Mouse (Mus musculus): ENCODE results near the gene Tcp11l2. TPM values are rescaled to one million over a fixed set of nuclear protein-coding genes. Genes with fewer than 3 reads are reported as not detected.

Tcp11l2 gene
- total RNA-seq, 4 experiments from 2014 or later = 31.0 to 44.5 (median 39.1) TPM

DNA sequence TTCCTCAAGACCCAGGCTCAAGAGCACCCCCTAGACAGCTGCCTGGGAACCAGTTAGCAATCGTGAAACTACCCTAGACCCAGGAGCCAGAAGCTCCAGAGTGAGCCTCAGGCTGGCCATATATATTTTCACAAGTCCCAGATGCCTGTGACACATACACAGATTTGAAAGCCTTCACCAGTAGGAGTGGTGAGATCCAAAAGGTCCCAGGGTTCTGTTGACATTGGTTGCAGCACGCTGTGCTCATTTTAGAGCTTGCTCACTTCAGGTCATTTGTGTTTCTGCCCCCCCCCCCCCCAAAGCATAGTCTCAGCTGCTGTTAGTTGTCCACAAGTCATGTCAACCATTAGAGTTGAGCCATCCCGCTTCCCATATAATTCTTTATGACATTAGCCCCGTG is 77.6 kb downstream of the Tcp11l2 start:
- no peak for DNase-seq (ENCODE audit: low spot score in 2 of 2)

DNA sequence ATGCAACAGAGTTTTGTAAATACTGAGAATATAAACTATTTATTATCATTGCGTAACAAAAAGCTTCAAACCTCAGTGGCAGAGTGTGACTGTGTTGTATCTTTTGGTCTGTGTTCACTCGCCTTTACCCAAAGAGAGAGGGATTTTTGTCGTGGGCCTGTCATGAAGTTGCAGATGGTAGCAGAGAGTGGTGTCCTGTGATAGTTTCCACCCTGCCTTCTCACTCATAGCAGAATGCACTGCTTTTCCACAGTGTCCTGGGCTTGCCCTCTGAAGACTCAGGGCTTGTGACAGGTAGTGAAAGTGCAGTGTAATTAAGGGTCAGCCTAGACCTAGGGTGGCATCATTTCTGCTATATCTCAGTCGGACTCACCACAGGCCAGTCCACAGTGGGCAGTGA is 78.3 kb downstream of the Tcp11l2 start:
- no peak for DNase-seq (ENCODE audit: low spot score in 2 of 2)

DNA sequence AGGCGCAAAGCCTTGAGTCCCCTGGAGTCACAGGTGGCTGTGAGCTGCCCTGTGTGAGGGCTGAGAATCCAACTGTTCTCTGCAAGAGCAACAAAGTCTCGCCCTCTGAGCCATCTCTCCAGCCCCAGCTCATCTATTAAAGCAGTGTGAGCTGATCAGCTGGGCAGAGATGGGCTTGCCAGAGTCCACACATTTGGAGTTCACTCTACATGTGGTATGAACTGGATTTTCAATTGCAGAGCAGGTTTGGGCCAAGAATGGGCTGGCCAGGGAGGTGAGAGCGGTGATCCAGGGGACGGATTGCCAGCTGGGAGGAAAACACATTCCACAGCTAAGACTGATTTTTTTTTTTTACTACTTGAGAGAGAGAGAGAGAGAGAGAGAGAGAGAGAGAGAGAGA is 80.2 kb downstream of the Tcp11l2 start:
- peak; percentile 24 to 60 for DNase-seq (ENCODE audit: low spot score in 2 of 2)

DNA sequence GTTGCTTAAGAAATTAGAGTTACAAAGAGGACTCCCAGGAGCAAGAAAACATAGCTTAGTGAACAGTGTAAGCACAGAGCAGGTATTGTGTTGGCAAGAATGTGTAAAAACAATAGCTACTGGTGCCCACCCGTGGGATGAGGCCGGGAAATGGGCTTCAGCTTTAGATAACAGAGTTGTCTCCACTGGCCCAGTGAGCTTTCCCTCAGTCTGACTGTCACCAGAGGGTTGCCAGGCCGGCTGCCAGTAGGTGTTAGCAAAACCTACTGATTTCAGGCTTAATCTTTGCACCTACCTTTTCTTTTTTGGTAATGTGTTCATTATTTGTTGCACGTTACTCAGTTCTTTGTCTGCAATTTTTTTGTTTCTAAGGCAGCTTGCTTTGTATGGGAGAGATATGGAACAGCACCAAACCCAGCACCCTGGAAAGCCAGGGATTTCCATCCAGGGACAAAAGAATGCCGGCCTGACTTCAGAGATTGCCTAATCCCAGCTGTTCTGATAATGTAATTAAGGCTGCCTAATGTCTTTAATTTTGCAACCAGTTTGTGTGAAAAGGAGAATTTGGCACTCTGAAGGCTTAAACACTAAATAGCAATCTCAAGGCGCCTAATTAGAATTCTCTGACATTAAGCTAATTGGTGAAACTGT is 81.1 kb downstream of the Tcp11l2 start:
- no peak for DNase-seq (ENCODE audit: low spot score in 2 of 2)

GRCm38 (mm10) chr10:84658088-84658848 is 81.8 kb downstream of the Tcp11l2 start:
- no peak for DNase-seq (ENCODE audit: low spot score in 2 of 2)

DNA sequence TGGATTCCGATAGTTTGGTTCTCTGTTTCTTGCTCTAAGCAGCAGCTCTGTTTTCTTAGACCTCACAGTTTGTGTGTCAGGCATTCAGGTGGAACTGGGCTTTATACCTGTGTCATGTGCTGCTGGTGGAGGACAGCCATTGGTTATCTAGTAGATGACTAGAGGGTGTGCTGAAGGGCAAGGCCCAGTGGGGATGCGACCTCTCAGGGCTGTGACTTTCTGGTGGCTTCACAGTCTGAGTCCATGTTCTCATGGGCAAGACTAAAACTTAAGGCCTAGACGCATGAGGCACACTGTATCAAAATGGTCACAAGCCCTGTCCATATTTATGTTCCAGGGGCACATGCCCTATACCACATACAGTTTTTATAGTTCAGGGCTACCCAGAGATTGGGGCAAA is 82.9 kb downstream of the Tcp11l2 start:
- DNase-seq (ENCODE audit: low spot score in 2 of 2) = no peak

DNA sequence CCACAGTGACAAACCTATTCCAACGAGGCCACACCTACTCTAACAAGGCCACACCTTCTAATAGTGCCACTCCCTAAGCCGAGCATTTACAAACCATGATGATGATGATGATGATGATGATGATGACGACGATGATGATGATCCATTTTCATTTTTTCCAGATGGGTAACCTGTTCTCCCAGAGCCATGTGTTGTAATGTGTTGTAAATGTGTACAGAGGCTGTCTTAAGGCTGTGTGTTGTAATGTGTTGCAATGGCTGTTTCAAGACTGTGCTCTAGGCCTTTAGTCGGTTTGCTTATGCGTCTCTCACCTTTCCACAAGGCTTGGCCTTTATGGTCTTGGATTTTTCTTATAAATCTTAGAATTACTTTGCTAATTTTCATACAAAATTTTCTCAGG is 85.7 kb downstream of the Tcp11l2 start:
- DNase-seq (ENCODE audit: low spot score in 2 of 2) = no peak

Other genes with a start within 250 kb of the Tcp11l2 start
- gene Nuak1, start 136.0 kb upstream of the Tcp11l2 start, total RNA-seq (2022) = 10 to 100 TPM; 16.4 to 23.6 (median 17.2) TPM
- gene Ckap4, start 42.6 kb upstream of the Tcp11l2 start, total RNA-seq (2022) = 1 to 10 TPM; 5.3 to 7.8 (median 5.7) TPM
- 1 to 10 TPM; 8.6 to 9.5 (median 8.7) TPM for gene Polr3b, start 45.7 kb downstream of the Tcp11l2 start, total RNA-seq (2022)
- not detected for gene Rfx4, start 179.4 kb downstream of the Tcp11l2 start, total RNA-seq (2022)

Measured in gastrocnemius, adult 8-10 months (tissue).